Mouse (Mus musculus): ENCODE results near the gene Agbl1. TPM values are rescaled to one million over a fixed set of nuclear protein-coding genes. Genes with fewer than 3 reads are reported as not detected.
"Not testable (repeated sequence)": the region's sequence is repeated elsewhere in the genome, so short reads cannot be mapped to it uniquely, and the experiment has no call there.

Agbl1 gene
- polyA plus RNA-seq, 1 experiment from 2014 or later, result 0.16 TPM

DNA sequence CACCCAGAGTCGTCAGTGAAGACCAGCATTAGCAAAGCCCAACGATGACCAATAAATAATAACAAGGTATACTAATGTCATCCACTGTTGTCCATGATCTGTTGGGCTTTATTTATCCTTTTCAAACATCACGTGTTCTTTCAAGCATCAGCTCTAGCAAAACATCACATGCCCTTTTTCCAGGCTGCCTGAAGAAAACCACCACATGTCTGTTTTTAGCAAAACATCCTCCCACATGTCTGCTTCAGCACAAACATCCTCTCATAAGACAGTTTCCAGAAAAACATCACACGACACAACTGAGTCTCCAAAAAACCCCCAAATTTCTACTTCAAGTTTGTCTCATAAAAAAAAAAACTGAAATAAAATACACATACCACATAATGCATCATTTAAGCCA is 7.8 kb downstream of the Agbl1 start:
- Histone ChIP-seq H3K27ac (replicated peaks; ENCODE audit: low read depth, low read length) (no peak overlapping the region), H3K9ac (replicated peaks; ENCODE audit: low read length) (no peak overlapping the region), H3K4me2 (ENCODE audit: low read length) (no peak overlapping the region), H3K9me3 (ENCODE audit: control insufficient read depth, low read length) (no peaks in the 10 kb centered on the region), H3K27me3 (ENCODE audit: control insufficient read depth, insufficient read depth, low read length) (no peaks in the 10 kb centered on the region), H3K4me1 (ENCODE audit: control insufficient read depth, insufficient read depth, low read length) (no peaks in the 10 kb centered on the region), H3K4me3 (replicated peaks; ENCODE audit: low read depth, low read length) (no peak overlapping the region), H3K36me3 (ENCODE audit: control insufficient read depth, insufficient read depth, low read length) (no peaks in the 10 kb centered on the region)
- no peak for DNase-seq
- no peak for ATAC-seq (ENCODE audit: low FRiP score, low TSS enrichment)
- WGBS, result 89% methylated on average over 4 of the region's 4 CpGs

DNA sequence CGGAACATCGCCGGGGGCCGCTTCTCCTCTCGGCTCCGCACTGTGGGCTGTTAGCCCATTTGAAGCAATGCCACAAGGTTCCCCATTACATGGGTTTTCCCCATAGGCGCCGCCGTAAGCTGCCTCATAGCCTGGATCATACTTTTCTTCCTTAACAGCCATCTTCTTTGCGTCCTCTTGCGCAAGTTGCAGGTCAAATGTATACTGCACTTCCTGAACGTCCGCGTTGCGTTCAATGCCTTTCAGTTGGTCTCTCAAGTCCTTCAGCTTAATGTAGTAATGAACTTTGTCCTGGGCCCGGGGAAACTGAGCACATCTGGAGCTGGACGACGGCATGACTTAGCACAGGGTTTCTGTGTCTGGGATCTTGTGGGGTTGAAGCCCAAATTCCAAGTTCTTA is 15.2 kb downstream of the Agbl1 start:
- H3K36me3 ChIP-seq (ENCODE audit: control insufficient read depth, insufficient read depth, low read length); H3K27ac ChIP-seq (replicated peaks; ENCODE audit: low read depth, low read length); H3K4me3 ChIP-seq (replicated peaks; ENCODE audit: low read depth, low read length); H3K9me3 ChIP-seq (ENCODE audit: control insufficient read depth, low read length); DNase-seq; ATAC-seq (ENCODE audit: low FRiP score, low TSS enrichment); H3K9ac ChIP-seq (replicated peaks; ENCODE audit: low read length); H3K27me3 ChIP-seq (ENCODE audit: control insufficient read depth, insufficient read depth, low read length); H3K4me1 ChIP-seq (ENCODE audit: control insufficient read depth, insufficient read depth, low read length); H3K4me2 ChIP-seq (ENCODE audit: low read length): not testable (repeated sequence)
- 96% methylated on average over 17 of the region's 18 CpGs for WGBS

DNA sequence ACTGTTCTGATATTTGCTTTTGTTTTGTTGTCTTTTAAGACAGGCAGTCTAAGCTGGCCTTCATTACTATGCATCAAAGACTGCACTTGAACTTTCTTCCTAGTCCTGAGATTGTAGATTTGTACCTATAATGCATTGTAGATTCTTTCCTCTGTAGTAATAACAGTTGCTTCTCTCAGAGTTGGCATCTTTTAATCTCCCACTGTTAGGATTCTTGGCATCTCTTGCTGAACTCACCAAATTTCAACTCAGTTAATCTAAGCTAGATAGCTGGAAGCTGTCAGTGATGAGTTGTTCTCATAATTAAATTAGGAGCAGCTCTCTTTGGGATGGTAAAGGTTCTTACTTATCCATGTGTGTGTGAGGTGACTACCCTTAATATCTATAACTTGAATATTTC is 45.4 kb downstream of the Agbl1 start:
- Histone ChIP-seq H3K9me3 (ENCODE audit: control insufficient read depth, low read length) (no peaks in the 10 kb centered on the region), H3K4me3 (replicated peaks; ENCODE audit: low read depth, low read length) (no peak overlapping the region), H3K27ac (replicated peaks; ENCODE audit: low read depth, low read length) (no peak overlapping the region), H3K27me3 (ENCODE audit: control insufficient read depth, insufficient read depth, low read length) (no peaks in the 10 kb centered on the region), H3K4me2 (ENCODE audit: low read length) (no peak overlapping the region), H3K4me1 (ENCODE audit: control insufficient read depth, insufficient read depth, low read length) (no peaks in the 10 kb centered on the region), H3K36me3 (ENCODE audit: control insufficient read depth, insufficient read depth, low read length) (no peaks in the 10 kb centered on the region), H3K9ac (replicated peaks; ENCODE audit: low read length) (no peak overlapping the region)
- DNase-seq (no peak), ATAC-seq (ENCODE audit: low FRiP score, low TSS enrichment) (no peak)

DNA sequence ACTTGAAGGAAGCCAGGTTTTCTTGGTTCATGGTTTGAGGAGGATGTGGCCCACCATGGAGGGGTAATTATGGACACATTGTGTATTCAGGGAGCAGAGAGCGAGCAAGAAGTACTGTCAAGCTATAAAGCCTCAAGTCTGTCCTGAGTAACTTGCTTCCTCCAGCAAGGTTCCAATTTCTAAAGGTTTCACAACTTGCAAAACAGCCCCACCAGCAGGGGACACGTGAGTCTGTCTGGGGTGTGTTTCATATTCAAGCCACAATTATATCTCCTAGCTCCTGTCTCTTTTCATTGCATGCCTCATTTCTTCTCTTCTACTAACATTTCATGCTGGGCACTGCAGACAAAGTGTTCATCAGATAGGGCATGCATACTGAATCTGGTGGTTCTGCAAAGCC is 53.1 kb downstream of the Agbl1 start:
- no peaks in the 10 kb centered on the region for H3K36me3 ChIP-seq (ENCODE audit: control insufficient read depth, insufficient read depth, low read length)
- no peaks in the 10 kb centered on the region for H3K27me3 ChIP-seq (ENCODE audit: control insufficient read depth, insufficient read depth, low read length)
- no peak overlapping the region for H3K4me3 ChIP-seq (replicated peaks; ENCODE audit: low read depth, low read length)
- no peaks in the 10 kb centered on the region for H3K9me3 ChIP-seq (ENCODE audit: control insufficient read depth, low read length)
- DNase-seq (no peak), ATAC-seq (ENCODE audit: low FRiP score, low TSS enrichment) (no peak)
- no peak overlapping the region for H3K27ac ChIP-seq (replicated peaks; ENCODE audit: low read depth, low read length)
- H3K4me2 ChIP-seq (ENCODE audit: low read length), result no peak overlapping the region
- 40% methylated on average over 2 of the region's 2 CpGs for WGBS
- H3K4me1 ChIP-seq (ENCODE audit: control insufficient read depth, insufficient read depth, low read length), result no peaks in the 10 kb centered on the region
- no peak overlapping the region for H3K9ac ChIP-seq (replicated peaks; ENCODE audit: low read length)

DNA sequence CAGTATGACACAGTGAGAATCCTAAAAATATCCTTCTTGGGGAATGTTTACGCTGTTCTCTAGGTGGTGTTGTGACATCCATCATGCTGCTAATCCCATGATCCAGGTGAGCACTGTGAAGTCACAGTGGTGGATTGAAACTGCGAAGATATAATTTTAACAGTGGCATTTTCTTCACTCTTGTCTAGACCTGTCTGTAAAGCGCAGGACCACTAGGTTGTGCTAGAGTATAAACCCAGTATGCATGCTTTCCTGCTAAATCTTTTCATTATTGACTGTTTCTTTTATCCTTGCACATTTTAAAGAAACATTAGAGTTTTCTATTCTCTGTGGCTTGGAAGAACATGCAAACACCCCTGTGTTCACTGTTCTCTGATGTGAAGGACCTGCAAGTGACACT is 57.8 kb downstream of the Agbl1 start:
- Histone ChIP-seq H3K9me3 (ENCODE audit: control insufficient read depth, low read length) (no peaks in the 10 kb centered on the region), H3K27ac (replicated peaks; ENCODE audit: low read depth, low read length) (no peak overlapping the region), H3K4me3 (replicated peaks; ENCODE audit: low read depth, low read length) (no peak overlapping the region), H3K27me3 (ENCODE audit: control insufficient read depth, insufficient read depth, low read length) (no peaks in the 10 kb centered on the region), H3K4me2 (ENCODE audit: low read length) (no peak overlapping the region), H3K4me1 (ENCODE audit: control insufficient read depth, insufficient read depth, low read length) (no peaks in the 10 kb centered on the region), H3K36me3 (ENCODE audit: control insufficient read depth, insufficient read depth, low read length) (no peaks in the 10 kb centered on the region), H3K9ac (replicated peaks; ENCODE audit: low read length) (no peak overlapping the region)
- no peak for ATAC-seq (ENCODE audit: low FRiP score, low TSS enrichment)
- DNase-seq, result peak; percentile 69
- whole genome bisulfite sequencing, result 85% methylated on average over 3 of the region's 3 CpGs

DNA sequence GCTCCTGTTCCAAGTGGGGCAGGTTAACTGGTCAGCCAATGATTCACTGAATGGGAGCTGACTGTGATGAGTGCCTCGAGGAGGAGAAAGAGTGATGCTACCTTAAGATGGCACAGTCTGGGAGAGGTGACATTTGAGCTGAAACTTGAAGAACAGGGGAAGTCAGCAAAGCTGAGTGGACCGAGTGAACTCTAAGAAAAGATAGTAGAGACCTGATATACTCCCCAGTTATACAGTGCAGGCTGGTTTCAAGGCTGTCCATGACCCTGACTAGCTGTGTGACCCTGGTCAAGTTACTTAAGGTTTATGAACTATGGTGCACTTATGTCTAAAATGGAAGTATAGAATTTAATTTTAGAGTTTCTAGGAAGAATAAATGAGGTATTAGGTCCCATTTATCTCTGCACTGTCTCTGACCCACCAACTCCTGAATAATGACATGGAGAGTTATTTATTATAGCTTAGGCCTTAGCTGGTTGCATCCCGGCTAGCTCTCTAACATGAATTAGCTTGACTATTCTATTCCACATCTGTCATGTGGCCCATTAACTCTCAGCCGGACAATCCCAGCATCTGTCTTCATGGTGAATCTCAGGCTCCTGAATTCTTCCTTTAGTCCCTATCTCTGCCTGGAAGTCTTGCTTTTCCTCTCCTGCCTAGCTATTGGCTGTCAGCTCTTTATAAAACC is 92.3 kb downstream of the Agbl1 start:
- ATAC-seq (ENCODE audit: low FRiP score, low TSS enrichment) (no peak), DNase-seq (no peak)
- Histone ChIP-seq H3K4me2 (ENCODE audit: low read length) (no peak overlapping the region), H3K4me3 (replicated peaks; ENCODE audit: low read depth, low read length) (no peak overlapping the region), H3K36me3 (ENCODE audit: control insufficient read depth, insufficient read depth, low read length) (no peaks in the 10 kb centered on the region), H3K9ac (replicated peaks; ENCODE audit: low read length) (no peak overlapping the region), H3K9me3 (ENCODE audit: control insufficient read depth, low read length) (no peaks in the 10 kb centered on the region), H3K4me1 (ENCODE audit: control insufficient read depth, insufficient read depth, low read length) (no peaks in the 10 kb centered on the region), H3K27ac (replicated peaks; ENCODE audit: low read depth, low read length) (no peak overlapping the region), H3K27me3 (ENCODE audit: control insufficient read depth, insufficient read depth, low read length) (no peaks in the 10 kb centered on the region)
- WGBS, result 83% methylated on average over 4 of the region's 4 CpGs

DNA sequence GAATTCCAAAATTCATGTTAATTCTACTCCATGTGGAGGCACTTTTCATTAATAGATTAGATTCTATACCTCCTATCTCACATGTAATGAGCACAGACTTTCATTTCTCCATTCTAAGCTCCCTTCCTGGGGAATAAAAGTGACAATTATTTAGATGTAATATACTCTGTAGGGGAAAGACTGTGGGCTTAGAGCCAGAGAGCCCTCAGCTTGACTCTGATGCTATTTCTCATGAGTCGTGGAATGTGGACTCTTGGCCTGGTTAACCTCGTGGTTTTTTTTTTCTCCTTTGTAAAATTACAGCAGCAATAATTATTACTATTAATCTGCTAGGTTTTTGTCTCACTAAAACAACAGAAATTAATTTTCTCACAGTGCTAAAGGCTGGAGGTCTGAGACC is 96.4 kb downstream of the Agbl1 start:
- WGBS, result 74% methylated on average over 2 of the region's 2 CpGs
- Histone ChIP-seq H3K4me2 (ENCODE audit: low read length) (no peak overlapping the region), H3K4me1 (ENCODE audit: control insufficient read depth, insufficient read depth, low read length) (no peaks in the 10 kb centered on the region), H3K36me3 (ENCODE audit: control insufficient read depth, insufficient read depth, low read length) (no peaks in the 10 kb centered on the region), H3K9ac (replicated peaks; ENCODE audit: low read length) (no peak overlapping the region), H3K4me3 (replicated peaks; ENCODE audit: low read depth, low read length) (no peak overlapping the region), H3K9me3 (ENCODE audit: control insufficient read depth, low read length) (no peaks in the 10 kb centered on the region), H3K27ac (replicated peaks; ENCODE audit: low read depth, low read length) (no peak overlapping the region), H3K27me3 (ENCODE audit: control insufficient read depth, insufficient read depth, low read length) (no peaks in the 10 kb centered on the region)
- DNase-seq (no peak), ATAC-seq (ENCODE audit: low FRiP score, low TSS enrichment) (no peak)

DNA sequence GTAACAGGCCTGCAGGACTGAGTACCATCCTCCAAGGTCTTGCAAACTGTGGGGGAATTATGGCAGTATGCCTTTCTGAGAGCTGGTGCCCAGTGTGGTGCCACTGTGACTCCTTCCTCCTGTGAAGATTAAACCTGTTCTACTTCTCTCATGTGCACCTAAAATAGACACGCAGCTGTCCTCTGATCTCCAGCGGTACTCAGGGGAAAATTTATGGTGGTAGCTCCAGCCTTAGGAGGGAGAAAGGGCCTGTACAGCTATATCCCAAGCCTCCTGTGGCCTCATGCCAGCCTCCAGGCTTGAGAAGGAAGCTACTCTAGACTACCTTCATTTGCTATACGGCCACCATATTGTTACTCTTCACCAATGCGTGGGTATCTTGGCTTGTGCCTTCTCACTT is 109.6 kb downstream of the Agbl1 start:
- no peaks in the 10 kb centered on the region for H3K36me3 ChIP-seq (ENCODE audit: control insufficient read depth, insufficient read depth, low read length)
- no peaks in the 10 kb centered on the region for H3K9me3 ChIP-seq (ENCODE audit: control insufficient read depth, low read length)
- no peaks in the 10 kb centered on the region for H3K4me1 ChIP-seq (ENCODE audit: control insufficient read depth, insufficient read depth, low read length)
- no peak overlapping the region for H3K9ac ChIP-seq (replicated peaks; ENCODE audit: low read length)
- 95% methylated on average over 4 of the region's 4 CpGs for WGBS
- no peak overlapping the region for H3K4me3 ChIP-seq (replicated peaks; ENCODE audit: low read depth, low read length)
- no peak overlapping the region for H3K27ac ChIP-seq (replicated peaks; ENCODE audit: low read depth, low read length)
- H3K27me3 ChIP-seq (ENCODE audit: control insufficient read depth, insufficient read depth, low read length), result no peaks in the 10 kb centered on the region
- no peak for DNase-seq
- no peak overlapping the region for H3K4me2 ChIP-seq (ENCODE audit: low read length)
- no peak for ATAC-seq (ENCODE audit: low FRiP score, low TSS enrichment)

DNA sequence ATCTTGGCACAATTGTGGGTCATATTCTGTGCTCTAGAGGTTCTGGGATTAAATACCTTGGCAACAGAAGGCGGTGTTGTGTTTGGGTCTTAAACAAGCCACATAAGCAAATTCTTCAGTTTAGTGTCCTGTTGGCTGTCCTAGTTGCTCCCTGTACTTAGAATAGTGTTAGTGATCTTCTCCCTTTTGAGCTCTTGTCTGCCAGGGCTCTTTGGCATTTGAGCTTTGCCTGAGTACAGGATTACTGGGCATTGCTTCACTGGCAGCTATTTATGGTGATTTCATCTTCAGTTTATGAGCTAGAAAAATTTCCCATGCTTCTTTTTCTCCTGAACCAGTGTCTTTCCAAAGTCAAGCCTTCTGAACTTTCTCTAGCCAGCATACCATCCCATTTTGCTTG is 111.9 kb downstream of the Agbl1 start:
- H3K9ac ChIP-seq (replicated peaks; ENCODE audit: low read length), result no peak overlapping the region
- no peaks in the 10 kb centered on the region for H3K36me3 ChIP-seq (ENCODE audit: control insufficient read depth, insufficient read depth, low read length)
- no peak overlapping the region for H3K27ac ChIP-seq (replicated peaks; ENCODE audit: low read depth, low read length)
- 77% methylated on average over 1 of the region's 1 CpGs for WGBS
- H3K4me2 ChIP-seq (ENCODE audit: low read length), result no peak overlapping the region
- H3K4me3 ChIP-seq (replicated peaks; ENCODE audit: low read depth, low read length), result no peak overlapping the region
- ATAC-seq (ENCODE audit: low FRiP score, low TSS enrichment) (no peak), DNase-seq (no peak)
- H3K9me3 ChIP-seq (ENCODE audit: control insufficient read depth, low read length), result no peaks in the 10 kb centered on the region
- no peaks in the 10 kb centered on the region for H3K4me1 ChIP-seq (ENCODE audit: control insufficient read depth, insufficient read depth, low read length)
- no peaks in the 10 kb centered on the region for H3K27me3 ChIP-seq (ENCODE audit: control insufficient read depth, insufficient read depth, low read length)

All from midbrain, embryonic 14.5 days (tissue).